Mouse (Mus musculus): Measurements from ENCODE around the gene Nr4a1.

Nr4a1 gene

DNA sequence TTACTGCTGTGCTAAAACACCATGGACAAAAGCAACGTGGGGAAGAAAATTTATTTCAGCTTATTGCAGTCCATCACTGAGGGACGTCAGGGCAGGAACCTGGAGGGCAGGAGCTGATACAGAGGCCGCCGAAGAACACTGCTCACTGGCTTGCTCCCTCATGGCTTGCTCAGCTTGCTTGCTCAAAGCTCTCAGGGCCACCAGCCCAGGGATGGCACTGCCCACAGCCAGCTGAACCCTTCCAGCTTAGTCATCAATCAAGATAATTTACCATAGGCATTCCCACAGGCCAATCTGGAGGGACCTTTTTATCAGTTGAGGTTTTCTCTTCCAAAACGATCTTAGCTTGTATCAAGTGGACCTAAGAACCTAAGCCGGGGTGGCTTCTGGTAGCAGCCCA lies 57.9 kb downstream of the Nr4a1 start:
- DNase-seq (ENCODE audit: low read depth, low spot score), result no peak

DNA sequence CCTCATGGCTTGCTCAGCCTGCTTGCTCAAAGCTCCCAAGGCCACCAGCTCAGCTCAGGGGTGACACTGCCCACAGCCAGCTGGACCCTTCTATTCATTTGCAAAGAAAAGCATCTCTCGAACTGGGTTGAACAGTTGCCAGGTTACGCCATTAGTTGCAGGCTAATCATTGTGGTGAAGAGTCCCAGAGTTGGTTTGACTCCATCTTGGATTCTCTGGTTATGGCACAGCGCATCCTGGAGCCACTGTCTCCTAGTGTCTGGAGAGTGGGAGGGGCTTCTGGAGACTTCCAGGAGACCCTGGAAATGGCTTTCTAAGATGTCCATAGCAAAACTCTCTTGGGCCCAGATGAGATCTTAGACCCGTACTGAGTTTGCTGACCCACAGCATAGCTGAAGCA lies 61.3 kb downstream of the Nr4a1 start:
- no peak for DNase-seq (ENCODE audit: low read depth, low spot score)

DNA sequence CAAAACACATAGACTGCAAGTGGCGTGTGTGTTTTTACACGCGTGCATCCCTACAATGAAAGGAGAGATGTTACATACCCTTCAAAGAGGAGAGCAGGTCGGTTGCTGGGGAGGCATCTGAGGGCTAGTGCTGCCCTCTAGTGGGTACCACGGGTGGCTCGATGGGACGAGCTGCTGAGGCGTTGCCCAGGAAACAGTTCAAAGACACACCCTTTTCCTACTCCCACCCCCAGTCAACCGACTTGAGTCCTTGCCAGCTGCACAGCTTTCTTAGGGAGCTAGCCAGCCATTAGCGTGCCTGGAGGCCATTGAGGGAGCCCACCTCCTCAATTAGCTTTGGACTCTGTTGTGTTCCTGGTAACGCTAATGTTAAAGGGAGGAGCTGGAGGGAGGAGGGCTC lies 61.8 kb downstream of the Nr4a1 start:
- peak; percentile 93 for DNase-seq (ENCODE audit: low read depth, low spot score)

DNA sequence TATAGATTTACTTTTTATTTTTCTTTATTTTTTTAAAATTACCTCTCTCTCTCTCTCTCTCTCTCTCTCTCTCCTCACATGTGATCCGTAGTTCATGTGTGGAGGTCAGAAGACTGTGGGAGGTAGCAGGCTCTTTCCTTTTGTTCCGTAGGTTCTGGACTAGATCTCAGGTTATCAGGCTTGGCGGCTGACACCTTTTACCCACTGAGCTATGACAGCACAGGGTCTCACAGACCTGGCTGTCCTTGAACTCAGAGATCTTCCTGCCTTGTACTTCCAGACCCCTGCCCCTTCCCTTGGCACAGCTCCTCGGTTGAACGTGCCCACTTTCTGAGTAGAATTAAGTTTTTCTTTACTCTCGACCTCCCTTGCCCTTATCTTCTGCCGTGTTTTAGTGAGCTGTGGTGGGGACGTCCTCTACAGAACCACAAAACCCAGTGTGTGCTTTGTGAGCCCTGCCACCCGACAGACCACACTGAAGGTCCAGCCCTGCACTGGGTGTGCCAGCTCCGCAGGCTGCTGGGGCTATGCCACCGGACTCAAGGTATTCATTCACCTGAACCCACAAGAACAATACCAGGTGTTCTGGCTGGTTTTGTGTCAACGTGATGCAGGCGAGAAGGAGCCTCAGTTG lies 62.3 kb downstream of the Nr4a1 start:
- no peak for DNase-seq (ENCODE audit: low read depth, low spot score)

DNA sequence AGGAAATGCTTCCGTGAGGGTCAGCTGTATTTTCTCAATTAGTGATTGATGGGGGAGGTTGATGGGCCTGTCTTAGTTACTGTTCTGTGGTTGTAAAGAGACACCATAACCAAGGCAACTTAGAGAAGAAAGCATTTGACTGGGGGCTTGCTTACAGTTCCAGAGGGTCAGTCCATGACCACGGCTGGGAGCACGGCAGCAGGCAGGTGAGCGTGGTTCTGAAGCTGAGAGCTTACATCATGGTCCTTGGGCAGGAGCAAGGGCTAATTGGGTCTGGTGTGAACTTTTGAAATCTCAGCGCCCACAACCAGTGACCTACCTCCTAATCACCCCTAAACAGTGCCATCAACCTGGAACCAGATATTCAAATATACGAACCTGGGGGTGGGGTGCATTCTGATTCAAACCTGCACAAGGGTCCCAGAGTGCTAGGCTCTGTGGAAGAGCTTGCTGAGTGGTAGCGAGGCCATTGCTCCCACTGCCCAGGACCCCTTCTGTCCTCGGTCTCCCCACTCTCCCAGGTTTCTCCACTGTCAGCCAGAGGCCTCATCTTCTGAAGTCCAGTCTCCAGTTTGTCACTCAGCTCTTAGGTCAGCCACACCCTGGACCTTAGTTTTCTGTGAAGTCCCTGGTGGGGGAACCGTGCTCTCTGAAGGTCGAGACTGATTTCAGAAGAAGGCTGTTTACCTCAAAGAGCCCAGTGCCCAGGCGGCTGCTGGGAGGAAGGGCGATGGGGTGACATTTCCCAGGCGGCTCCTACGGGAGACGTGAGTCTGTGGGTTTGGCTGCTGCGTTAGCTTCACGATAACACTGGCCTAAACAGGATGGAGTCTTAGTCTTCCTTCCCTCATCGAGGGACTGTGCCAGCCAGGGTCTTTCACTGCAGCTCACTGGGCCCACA lies 63.1 kb downstream of the Nr4a1 start:
- DNase-seq (ENCODE audit: low read depth, low spot score), result no peak

DNA sequence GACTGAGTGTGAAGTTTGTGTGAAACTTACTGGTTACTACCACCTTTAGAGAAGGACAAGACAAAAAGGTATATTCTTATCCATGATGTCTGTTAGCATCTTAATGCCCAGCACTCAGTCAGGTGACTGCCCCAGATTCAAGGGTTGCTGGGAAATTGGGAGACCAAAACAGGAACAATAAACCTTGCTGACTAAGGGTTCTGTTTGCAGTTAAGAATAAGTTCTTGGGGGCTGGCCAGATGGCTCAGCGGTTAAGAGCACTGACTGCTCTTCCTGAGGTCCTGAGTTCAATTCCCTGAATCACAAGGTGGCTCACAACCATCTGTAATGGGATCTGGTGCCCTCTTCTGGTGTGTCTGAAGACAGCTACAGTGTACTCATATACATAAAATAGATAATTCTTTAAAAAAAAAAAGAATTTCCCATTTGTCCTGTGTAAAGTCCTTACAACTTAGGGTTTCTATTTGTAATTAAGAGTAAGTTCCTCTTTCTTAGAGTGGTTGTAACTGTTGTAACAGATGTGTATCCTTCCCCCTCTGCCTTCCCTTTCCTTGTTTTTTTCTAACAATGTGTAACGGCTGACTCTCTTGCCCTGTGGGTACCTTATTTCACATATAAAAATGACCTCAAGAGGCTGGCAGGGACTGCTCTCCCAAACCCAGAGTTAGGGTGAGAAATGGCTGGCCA lies 63.9 kb downstream of the Nr4a1 start:
- DNase-seq (ENCODE audit: low read depth, low spot score), result no peak

DNA sequence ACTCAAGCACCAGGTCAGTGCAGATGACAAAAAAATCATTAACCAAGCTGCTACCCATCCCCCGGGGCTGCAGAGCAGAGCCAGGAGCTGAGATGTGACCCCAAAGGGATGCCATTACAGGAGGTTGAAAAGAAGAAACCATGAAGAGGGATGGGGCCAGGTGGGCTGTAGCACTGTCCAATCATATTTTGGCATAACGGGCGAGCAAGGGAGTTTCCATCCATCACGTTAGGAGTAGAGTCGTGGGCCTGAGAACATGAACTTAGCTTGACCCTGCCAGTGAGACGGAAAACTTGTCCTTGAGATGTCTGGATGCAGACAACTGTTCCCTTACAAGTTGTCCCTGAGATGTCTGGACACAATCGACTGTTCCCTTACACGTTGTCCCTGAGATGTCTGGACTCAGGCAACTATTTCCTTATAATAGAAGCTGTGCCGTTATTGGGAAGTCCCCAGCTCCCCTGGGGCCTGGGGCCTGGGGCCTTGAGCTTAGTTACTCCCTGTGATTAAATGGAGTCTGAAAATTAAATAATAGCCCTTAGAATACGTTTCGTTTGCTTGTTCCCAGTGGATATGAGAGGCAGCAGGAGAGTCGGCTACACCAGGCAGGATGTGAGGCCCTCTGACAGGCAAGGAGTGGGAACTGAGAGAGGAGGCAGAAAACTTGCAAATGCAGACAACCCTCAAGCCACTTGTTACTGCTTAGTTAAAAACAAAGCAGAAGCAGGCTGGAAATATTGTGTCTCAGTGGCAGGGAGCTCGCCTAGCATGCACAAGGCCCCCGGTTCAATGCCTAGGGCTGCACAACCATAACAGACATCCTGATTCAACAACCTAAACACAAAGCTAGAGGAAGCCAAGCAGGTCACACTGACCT lies 65.1 kb downstream of the Nr4a1 start:
- no peak for DNase-seq (ENCODE audit: low read depth, low spot score)

DNA sequence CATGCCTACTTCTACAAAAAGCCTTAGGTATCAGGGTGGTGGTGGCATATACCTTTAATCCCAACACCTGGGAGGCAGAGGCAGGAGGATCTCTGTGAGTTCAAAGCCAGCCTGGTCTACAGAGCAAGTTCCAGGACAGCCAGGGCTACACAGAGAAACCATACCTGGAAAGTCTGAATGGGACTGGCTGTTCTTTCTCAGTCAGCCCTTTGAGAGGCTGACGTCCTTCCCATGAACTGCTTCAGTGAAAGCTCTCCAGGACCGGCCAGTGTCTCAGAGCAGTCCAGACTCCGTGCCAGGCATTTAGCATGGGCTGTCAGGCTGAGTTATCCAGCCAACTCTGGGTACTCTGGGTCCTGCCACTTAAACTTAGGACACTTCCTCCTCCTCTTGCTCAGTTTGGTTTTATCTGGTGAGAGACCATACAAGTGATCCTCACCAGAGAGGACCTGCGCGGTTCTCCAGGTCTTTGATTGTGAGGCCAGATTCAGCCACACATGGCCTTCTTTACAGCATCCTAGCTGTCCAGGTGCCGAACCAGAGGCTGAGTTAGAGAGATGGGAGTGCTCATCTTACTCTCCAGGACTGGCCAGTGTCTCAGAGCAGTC lies 66.0 kb downstream of the Nr4a1 start:
- no peak for DNase-seq (ENCODE audit: low read depth, low spot score)

DNA sequence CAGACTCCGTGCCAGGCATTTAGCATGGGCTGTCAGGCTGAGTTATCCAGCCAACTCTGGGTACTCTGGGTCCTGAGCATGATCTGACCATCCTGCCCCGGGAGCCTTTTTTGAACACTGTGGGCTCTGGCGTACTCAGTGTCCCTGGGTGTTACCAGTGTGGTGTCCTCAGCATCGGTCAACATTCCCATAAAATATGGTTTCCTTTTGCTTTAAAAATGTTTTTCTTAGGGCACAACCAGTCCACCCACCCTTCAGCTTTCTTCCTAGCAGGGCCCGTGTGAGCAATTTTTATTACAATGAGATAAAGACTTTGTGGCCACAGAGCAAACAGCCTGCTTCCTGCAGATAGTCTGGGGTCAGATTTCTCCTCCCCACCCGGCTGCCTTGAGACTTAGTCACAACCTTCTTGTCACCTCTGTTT lies 66.6 kb downstream of the Nr4a1 start:
- no peak for DNase-seq (ENCODE audit: low read depth, low spot score)

DNA sequence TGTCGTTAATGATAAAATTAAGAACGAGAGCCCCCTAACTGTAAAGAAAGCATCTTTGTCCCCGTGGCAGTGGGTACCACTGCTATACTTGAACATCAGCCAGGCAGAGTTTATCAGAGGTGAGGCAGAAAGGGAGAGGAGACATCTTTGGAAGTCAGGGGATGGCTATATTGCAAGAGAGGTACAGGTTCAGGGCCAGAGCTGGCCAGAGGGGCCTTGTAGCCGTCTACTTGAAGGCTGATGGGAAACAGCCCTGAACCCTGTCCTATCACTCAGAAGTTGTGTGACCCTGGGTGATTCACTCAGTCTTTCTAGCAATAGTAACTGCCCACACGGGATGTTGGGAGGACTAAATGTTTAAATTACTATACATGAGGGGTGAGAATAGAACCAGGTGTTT lies 67.1 kb downstream of the Nr4a1 start:
- DNase-seq (ENCODE audit: low read depth, low spot score), result no peak

DNA sequence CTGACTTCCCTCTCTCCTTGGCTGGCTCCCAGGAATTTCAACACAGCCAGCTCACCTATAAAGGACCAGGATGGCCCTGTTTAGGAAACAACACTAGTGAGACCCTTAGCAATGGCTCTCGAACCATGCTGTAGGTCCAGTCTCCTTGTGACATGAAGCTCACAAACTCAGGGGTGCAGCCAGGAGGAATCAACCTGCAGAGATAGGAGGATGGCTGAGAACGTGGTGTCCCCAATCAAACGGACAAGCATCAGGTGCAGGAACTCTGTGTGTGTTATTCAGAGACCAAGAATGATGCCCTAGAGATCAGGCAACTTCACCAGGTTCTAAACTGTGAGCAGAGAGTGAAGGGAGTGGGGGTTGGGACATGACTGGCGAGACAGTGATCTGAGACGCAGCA lies 68.0 kb downstream of the Nr4a1 start:
- no peak for DNase-seq (ENCODE audit: low read depth, low spot score)

DNA sequence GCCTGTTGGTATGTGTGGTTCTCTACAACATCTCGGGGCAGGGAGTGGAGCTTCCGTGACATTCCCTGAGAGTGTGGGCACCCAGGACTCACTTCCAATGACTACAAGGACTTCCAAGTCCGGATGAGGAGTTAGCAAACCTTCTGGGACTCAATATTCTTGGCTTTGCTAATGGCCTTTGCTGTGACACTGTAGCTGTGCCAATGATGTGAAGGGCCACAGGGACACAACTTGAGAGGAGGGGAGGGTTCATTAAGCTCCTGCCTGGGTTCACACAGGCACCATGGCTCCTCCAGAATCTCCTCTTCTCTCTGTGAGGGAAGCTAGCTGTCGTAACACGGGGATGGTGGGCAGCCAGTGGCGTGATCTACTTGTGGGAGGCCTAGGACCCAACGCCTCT lies 68.6 kb downstream of the Nr4a1 start:
- no peak for DNase-seq (ENCODE audit: low read depth, low spot score)

DNA sequence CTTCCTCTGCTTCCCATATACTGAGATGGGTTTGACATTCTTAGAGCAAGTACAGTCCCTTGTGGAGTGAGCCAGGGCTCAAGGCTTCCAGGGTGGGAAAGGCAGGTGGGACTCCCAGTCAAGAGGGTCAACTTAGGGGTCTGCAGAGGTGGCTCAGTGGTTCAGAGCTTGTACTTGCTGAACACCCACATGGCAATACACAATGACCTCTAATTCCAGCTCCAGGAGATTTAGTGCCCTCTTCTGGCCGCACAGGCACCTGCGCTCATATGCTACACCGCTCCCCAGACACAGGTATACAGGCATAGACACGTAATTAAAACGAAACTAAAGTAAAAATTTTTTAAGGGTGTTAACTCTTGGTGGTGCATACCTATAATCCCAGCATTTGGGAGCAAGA lies 69.4 kb downstream of the Nr4a1 start:
- no peak for DNase-seq (ENCODE audit: low read depth, low spot score)
